Mouse (Mus musculus) 3134 (cell line): ENCODE data around the gene Sema4b.

Source experiments
- DNase-seq: peaks from one replicate; pipeline ENCODE4 v3.0.0-alpha.2; 2011; ENCODE audit warnings: low spot score; ENCODE audit not compliant: insufficient read length; ENCODE audit errors: extremely low read depth

Gene Sema4b

GRCm38 (mm10) chr7:80195576-80196263 is 9.1 kb downstream of the Sema4b start:
- DNase-seq = no peak

- DNase-seq = no peak
Measured at GRCm38 (mm10) chr7:80197371-80197770, 10.7 kb downstream of the Sema4b start.

GRCm38 (mm10) chr7:80197941-80198778 is 11.5 kb downstream of the Sema4b start:
- DNase-seq = peak; percentile 94

- no peak for DNase-seq
Measured at GRCm38 (mm10) chr7:80198863-80199262, 12.2 kb downstream of the Sema4b start.

GRCm38 (mm10) chr7:80199286-80199685 is 12.6 kb downstream of the Sema4b start:
- DNase-seq = no peak

GRCm38 (mm10) chr7:80199851-80200587 is 13.4 kb downstream of the Sema4b start:
- DNase-seq = no peak

- no peak for DNase-seq
Measured at GRCm38 (mm10) chr7:80200588-80200945, 13.9 kb downstream of the Sema4b start.

GRCm38 (mm10) chr7:80200963-80201539 is 14.4 kb downstream of the Sema4b start:
- DNase-seq = no peak

- DNase-seq = no peak
Measured at GRCm38 (mm10) chr7:80201888-80202540, 15.4 kb downstream of the Sema4b start.

GRCm38 (mm10) chr7:80202961-80203360 is 16.3 kb downstream of the Sema4b start:
- DNase-seq = no peak

- DNase-seq = no peak
Measured at GRCm38 (mm10) chr7:80203638-80204096, 17.0 kb downstream of the Sema4b start.

GRCm38 (mm10) chr7:80204362-80204761 is 17.7 kb downstream of the Sema4b start:
- no peak for DNase-seq

- DNase-seq = no peak
Measured at GRCm38 (mm10) chr7:80204961-80205360, 18.3 kb downstream of the Sema4b start.

- DNase-seq = no peak
Measured at GRCm38 (mm10) chr7:80205705-80206589, 19.3 kb downstream of the Sema4b start.

- DNase-seq = peak; percentile 51
Measured at GRCm38 (mm10) chr7:80207314-80207731, 20.7 kb downstream of the Sema4b start.

- DNase-seq = no peak
Measured at GRCm38 (mm10) chr7:80208026-80208642, 21.5 kb downstream of the Sema4b start.

- DNase-seq = no peak
Measured at GRCm38 (mm10) chr7:80208738-80209430, 22.2 kb downstream of the Sema4b start.

- no peak for DNase-seq
Measured at GRCm38 (mm10) chr7:80209669-80210068, 23.0 kb downstream of the Sema4b start.
